Mouse (Mus musculus) activated CD4-positive, CD25-positive, alpha-beta regulatory T cell, adult 9 weeks (primary cell): ENCODE measurements around the gene Gm21117. TPM values are rescaled to one million over a fixed set of nuclear protein-coding genes. Genes with fewer than 3 reads are reported as not detected.

Experiments used
- polyA plus RNA-seq: library from polyadenylated mRNA; unstranded; fragments of 100-300 nt; shearing (Covaris generic); gene quantifications from one replicate; pipeline ENCODE4 v1.2.1, GENCODE M21; 2017

Gene Gm21117
- not detected for polyA plus RNA-seq

GRCm38 (mm10) chrY:51124920-51125319 is at the start of gene Gm21117:
TSS of gene Gm21117 (plus strand) at chrY:51125220.

